Mouse (Mus musculus) forebrain, embryonic 16.5 days (tissue): ENCODE measurements around the gene Tbc1d13. TPM values are rescaled to one million over a fixed set of nuclear protein-coding genes. Genes with fewer than 3 reads are reported as not detected.

Experiments
- ATAC-seq: fragments of 200-750 bp; cut with Nextera tagmentation; 2 replicates; pipeline ENCODE4 v1.8.0; 2017; ENCODE audit warnings: mild to moderate bottlenecking, moderate library complexity
- H3K27ac ChIP-seq: fragments of 300-500 bp; sonication (generic); 2 replicates; pipeline ENCODE4 v1.5.1; 2014; ENCODE audit warnings: low read length, control low read depth
- H3K27me3 ChIP-seq: fragments of 300-500 bp; sonication (generic); replicated peaks from 2 replicates; pipeline ENCODE4 v1.6.1; 2014; ENCODE audit warnings: low read length; ENCODE audit not compliant: control insufficient read depth, insufficient read depth
- H3K36me3 ChIP-seq: fragments of 300-500 bp; sonication (generic); 2 replicates; pipeline ENCODE4 v1.6.1; 2014; ENCODE audit not compliant: control insufficient read depth, insufficient read depth
- H3K4me1 ChIP-seq: fragments of 300-500 bp; sonication (generic); replicated peaks from 2 replicates; pipeline ENCODE4 v1.6.1; 2014; ENCODE audit warnings: low read length; ENCODE audit not compliant: control insufficient read depth, insufficient read depth
- H3K4me2 ChIP-seq: fragments of 300-500 bp; sonication (generic); 2 replicates; pipeline ENCODE4 v1.6.1; 2014; ENCODE audit warnings: mild to moderate bottlenecking, low read length, control low read depth
- H3K4me3 ChIP-seq: fragments of 300-500 bp; sonication (generic); replicated peaks from 2 replicates; pipeline ENCODE4 v1.5.1; 2014; ENCODE audit warnings: mild to moderate bottlenecking, low read length, control low read depth
- H3K9ac ChIP-seq: fragments of 300-500 bp; sonication (generic); replicated peaks from 2 replicates; pipeline ENCODE4 v1.6.1; 2014; ENCODE audit warnings: low read depth, low read length, control low read depth
- H3K9me3 ChIP-seq: fragments of 300-500 bp; sonication (generic); 2 replicates; pipeline ENCODE4 v1.6.1; 2016; ENCODE audit warnings: low read length; ENCODE audit not compliant: control insufficient read depth
- WGBS: fragments of 180-500 bp; shearing (Covaris S2); extraction: QIAGEN DNeasy Blood & Tissue Kit; methylation state at CpG from one replicate; pipeline ENCODE4 v1.1.7; 2014; 5-methylcytosine and 5-hydroxymethylcytosine counted together
- polyA plus RNA-seq: library from polyadenylated mRNA; unstranded; fragments of >200 nt; fragmentation: Nextera tagmentation; extraction: Ambion mirVana; gene quantifications from 2 replicates; pipeline ENCODE4 v1.2.1, GENCODE M21; 2015

Tbc1d13 gene
- polyA plus RNA-seq, 1 experiment from 2014 or later, result 12.7 TPM

- 85% methylated on average over 2 of the region's 2 CpGs for WGBS
Measured at GRCm38 (mm10) chr2:30095882-30096527, 37.5 kb upstream of the Tbc1d13 start.

GRCm38 (mm10) chr2:30100214-30100613 is 33.3 kb upstream of the Tbc1d13 start:
- no peak overlapping the region for H3K4me3 ChIP-seq
- no peaks in the 10 kb centered on the region for H3K9me3 ChIP-seq
- no peaks in the 10 kb centered on the region for H3K27me3 ChIP-seq
- WGBS, result 78% methylated on average over 4 of the region's 4 CpGs
- H3K27ac ChIP-seq, result no peak overlapping the region
- ATAC-seq, result no peak
- H3K4me2 ChIP-seq, result no peak overlapping the region
- H3K4me1 ChIP-seq, result no peaks in the 10 kb centered on the region; the same call in 1 of the 2 replicates
- H3K36me3 ChIP-seq, result peaks cover 33% of the 10 kb centered on the region
- no peak overlapping the region for H3K9ac ChIP-seq

More at GRCm38 (mm10) chr2:30095882-30096527, 37.5 kb upstream of the Tbc1d13 start:
- peaks cover 11% of the 10 kb centered on the region for H3K36me3 ChIP-seq
- no peaks in the 10 kb centered on the region for H3K27me3 ChIP-seq
- H3K4me2 ChIP-seq, result no peak overlapping the region
- no peaks in the 10 kb centered on the region for H3K9me3 ChIP-seq
- no peak for ATAC-seq
- H3K4me1 ChIP-seq, result peaks cover 19% of the 10 kb centered on the region
- H3K4me3 ChIP-seq, result no peak overlapping the region
- H3K27ac ChIP-seq, result no peak overlapping the region
- no peak overlapping the region for H3K9ac ChIP-seq

GRCm38 (mm10) chr2:30106364-30106763 is 27.2 kb upstream of the Tbc1d13 start:
- no peak for ATAC-seq
- H3K27me3 ChIP-seq, result no peaks in the 10 kb centered on the region
- no peak overlapping the region for H3K27ac ChIP-seq
- H3K9ac ChIP-seq, result no peak overlapping the region
- H3K4me1 ChIP-seq, result no peaks in the 10 kb centered on the region
- H3K4me3 ChIP-seq, result no peak overlapping the region
- H3K36me3 ChIP-seq, result peaks cover 30% of the 10 kb centered on the region
- H3K9me3 ChIP-seq, result no peaks in the 10 kb centered on the region
- H3K4me2 ChIP-seq, result no peak overlapping the region

DNA sequence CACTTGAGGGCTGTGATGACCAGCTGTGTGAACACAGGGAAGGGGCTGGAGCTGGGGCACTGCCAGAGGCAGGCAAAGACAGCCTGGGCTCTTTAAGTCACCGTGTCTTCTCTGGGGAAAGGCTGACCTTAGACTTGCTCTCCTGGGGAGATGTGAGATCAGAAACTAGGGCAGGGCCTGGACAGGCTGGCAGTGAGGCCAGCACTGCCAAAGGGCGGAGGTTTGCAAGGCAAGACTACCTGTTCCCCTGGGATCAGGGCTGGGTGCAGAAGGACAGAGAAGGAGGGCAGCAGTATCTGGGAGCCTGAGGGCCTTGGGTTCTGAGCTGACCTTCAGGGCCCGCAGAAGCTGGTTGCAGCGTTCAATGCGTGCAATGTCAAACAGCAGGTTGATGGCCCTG is 25.9 kb upstream of the Tbc1d13 start:
- H3K27me3 ChIP-seq, result no peaks in the 10 kb centered on the region
- H3K27ac ChIP-seq, result no peak overlapping the region
- H3K4me3 ChIP-seq, result no peak overlapping the region
- peaks cover 28% of the 10 kb centered on the region for H3K36me3 ChIP-seq
- H3K4me1 ChIP-seq, result no peaks in the 10 kb centered on the region
- no peak for ATAC-seq
- no peak overlapping the region for H3K4me2 ChIP-seq
- 98% methylated on average over 5 of the region's 5 CpGs for WGBS
- no peaks in the 10 kb centered on the region for H3K9me3 ChIP-seq
- H3K9ac ChIP-seq, result no peak overlapping the region

DNA sequence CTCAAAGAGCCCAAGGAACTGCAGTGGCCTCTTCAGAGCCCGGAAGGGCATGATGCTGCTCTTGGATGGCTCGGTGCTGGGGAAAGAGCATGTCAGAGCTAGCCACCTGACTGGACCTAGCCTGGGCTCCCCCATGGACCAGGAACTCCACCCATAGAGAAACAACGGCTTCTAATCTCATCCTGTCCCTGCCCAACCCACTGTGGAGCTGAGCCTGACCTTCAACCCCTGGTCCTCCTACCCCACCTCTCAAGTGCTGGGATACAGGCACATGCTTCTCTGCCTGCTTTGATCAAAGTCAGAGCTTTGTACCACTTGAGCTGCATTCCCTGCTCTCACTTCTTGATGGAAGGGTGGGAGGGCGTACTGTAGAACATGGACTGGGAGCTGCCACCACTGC is 25.3 kb upstream of the Tbc1d13 start:
- 94% methylated on average over 4 of the region's 4 CpGs for WGBS
- Histone ChIP-seq H3K4me2 (no peak overlapping the region), H3K27me3 (no peaks in the 10 kb centered on the region), H3K27ac (no peak overlapping the region), H3K4me3 (no peak overlapping the region), H3K9ac (no peak overlapping the region), H3K4me1 (no peaks in the 10 kb centered on the region), H3K9me3 (no peaks in the 10 kb centered on the region), H3K36me3 (peaks cover 26% of the 10 kb centered on the region)
- no peak for ATAC-seq

DNA sequence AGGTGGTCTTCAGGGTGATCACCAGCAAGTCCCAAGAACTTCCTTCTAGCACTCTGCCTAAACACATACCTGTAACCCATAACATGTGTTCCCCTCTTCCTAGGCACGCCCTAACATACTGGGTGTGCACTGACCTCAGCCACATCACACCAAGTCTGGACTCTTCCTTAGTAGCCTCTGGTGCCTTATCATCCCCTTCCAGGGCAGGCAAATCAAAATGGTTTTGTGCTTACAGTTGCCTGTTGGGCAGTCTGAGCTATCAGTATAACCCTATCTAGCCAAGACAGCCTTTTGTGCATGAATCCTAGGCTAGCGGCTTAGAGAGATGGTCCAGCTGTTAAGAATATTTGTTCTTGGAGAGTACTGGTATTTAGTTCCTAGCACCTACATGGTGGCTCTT is 22.0 kb upstream of the Tbc1d13 start:
- H3K27ac ChIP-seq, result no peak overlapping the region
- H3K4me2 ChIP-seq, result no peak overlapping the region
- H3K27me3 ChIP-seq, result no peaks in the 10 kb centered on the region
- H3K4me3 ChIP-seq, result no peak overlapping the region
- H3K9ac ChIP-seq, result no peak overlapping the region
- no peak for ATAC-seq
- 92% methylated on average over 2 of the region's 2 CpGs for WGBS
- H3K36me3 ChIP-seq, result peaks cover 17% of the 10 kb centered on the region
- no peaks in the 10 kb centered on the region for H3K9me3 ChIP-seq
- H3K4me1 ChIP-seq, result no peaks in the 10 kb centered on the region

DNA sequence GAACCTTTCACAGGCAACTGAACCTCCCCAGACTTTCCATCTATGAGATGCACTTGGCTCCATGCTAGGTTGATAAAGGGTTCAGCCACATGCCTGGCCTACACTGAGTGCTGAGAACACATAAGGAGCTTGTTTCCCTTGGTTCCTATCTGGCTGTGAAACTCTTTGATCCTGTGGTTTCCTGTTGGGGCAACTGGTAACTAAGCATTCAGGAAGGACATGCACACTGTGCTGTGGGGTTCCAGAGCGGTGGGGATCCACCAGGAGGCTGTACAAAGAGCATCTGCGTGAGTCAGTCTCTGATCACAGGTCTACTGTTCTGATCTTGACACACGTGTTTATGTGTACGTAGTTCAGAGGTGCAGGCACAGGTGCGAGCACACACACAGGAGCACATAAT is 21.0 kb upstream of the Tbc1d13 start:
- Histone ChIP-seq H3K4me1 (no peaks in the 10 kb centered on the region), H3K27ac (no peak overlapping the region), H3K36me3 (peaks cover 17% of the 10 kb centered on the region), H3K9me3 (no peaks in the 10 kb centered on the region), H3K4me3 (no peak overlapping the region), H3K4me2 (no peak overlapping the region), H3K9ac (no peak overlapping the region), H3K27me3 (no peaks in the 10 kb centered on the region)
- no peak for ATAC-seq
- 94% methylated on average over 5 of the region's 5 CpGs for WGBS

DNA sequence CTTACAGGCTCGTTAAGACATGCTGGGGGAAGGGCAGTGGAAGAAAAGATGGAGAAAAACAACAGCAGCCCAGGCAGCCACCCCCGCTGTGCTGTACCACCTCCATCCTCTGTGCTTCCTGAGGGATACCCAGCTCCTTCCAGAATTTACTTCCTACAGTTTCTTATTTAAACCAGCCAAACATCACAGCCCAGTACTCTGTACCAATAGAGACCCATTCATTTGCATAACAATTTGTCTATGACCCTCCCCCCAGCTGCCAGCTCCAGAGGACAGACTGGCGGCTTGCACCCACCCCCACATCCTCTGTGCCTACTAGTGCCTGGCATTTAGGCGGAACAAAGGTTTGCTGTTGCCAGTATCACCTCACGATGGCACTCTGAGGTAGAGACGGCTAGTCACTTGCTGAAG is 13.9 kb upstream of the Tbc1d13 start:
- no peak overlapping the region for H3K4me3 ChIP-seq
- no peaks in the 10 kb centered on the region for H3K27me3 ChIP-seq
- peaks cover 33% of the 10 kb centered on the region for H3K4me1 ChIP-seq
- peak overlapping the region; percentile 71 for H3K27ac ChIP-seq
- peak; percentile 73 for ATAC-seq
- no peaks in the 10 kb centered on the region for H3K36me3 ChIP-seq
- no peaks in the 10 kb centered on the region for H3K9me3 ChIP-seq
- WGBS, result 7% methylated on average over 6 of the region's 6 CpGs
- H3K4me2 ChIP-seq, result peak overlapping the region; percentile 8; the same call in 1 of the 2 replicates
- no peak overlapping the region for H3K9ac ChIP-seq

GRCm38 (mm10) chr2:30120269-30120668 is 13.3 kb upstream of the Tbc1d13 start:
- H3K36me3 ChIP-seq, result no peaks in the 10 kb centered on the region
- no peak overlapping the region for H3K4me2 ChIP-seq
- H3K9ac ChIP-seq, result no peak overlapping the region
- peaks cover 37% of the 10 kb centered on the region for H3K4me1 ChIP-seq
- no peaks in the 10 kb centered on the region for H3K27me3 ChIP-seq
- ATAC-seq, result no peak
- no peaks in the 10 kb centered on the region for H3K9me3 ChIP-seq
- 82% methylated on average over 4 of the region's 4 CpGs for WGBS
- no peak overlapping the region for H3K4me3 ChIP-seq
- peak overlapping the region; percentile 71 for H3K27ac ChIP-seq

GRCm38 (mm10) chr2:30122766-30123165 is 10.8 kb upstream of the Tbc1d13 start:
- no peak overlapping the region for H3K27ac ChIP-seq
- H3K36me3 ChIP-seq, result no peaks in the 10 kb centered on the region
- H3K4me3 ChIP-seq, result no peak overlapping the region
- H3K4me1 ChIP-seq, result peaks cover 37% of the 10 kb centered on the region
- no peak overlapping the region for H3K4me2 ChIP-seq
- no peaks in the 10 kb centered on the region for H3K9me3 ChIP-seq
- H3K9ac ChIP-seq, result no peak overlapping the region
- 83% methylated on average over 5 of the region's 5 CpGs for WGBS
- ATAC-seq, result no peak
- H3K27me3 ChIP-seq, result no peaks in the 10 kb centered on the region
